Mouse (Mus musculus) heart, adult 2 months (tissue): Measurements from ENCODE around the gene Ccdc9.

ENCODE experiments used
- CTCF ChIP-seq: fragments of 200-600 bp; IDR thresholded peaks from 2 replicates; pipeline ENCODE4 v1.8.1; 2022; ENCODE audit warnings: antibody characterized with exemption, mild to moderate bottlenecking, moderate library complexity
- EP300 ChIP-seq: fragments of 200-500 bp; IDR thresholded peaks from 2 replicates; pipeline ENCODE4 v1.6.1; 2011; ENCODE audit warnings: low read depth, low read length, control low read depth; ENCODE audit not compliant: insufficient read depth
- POLR2A ChIP-seq: fragments of 200-500 bp; IDR thresholded peaks from 2 replicates; pipeline ENCODE4 v1.6.1; 2011; ENCODE audit warnings: mild to moderate bottlenecking, low read depth, low read length, control low read depth; ENCODE audit not compliant: insufficient read depth

DNA sequence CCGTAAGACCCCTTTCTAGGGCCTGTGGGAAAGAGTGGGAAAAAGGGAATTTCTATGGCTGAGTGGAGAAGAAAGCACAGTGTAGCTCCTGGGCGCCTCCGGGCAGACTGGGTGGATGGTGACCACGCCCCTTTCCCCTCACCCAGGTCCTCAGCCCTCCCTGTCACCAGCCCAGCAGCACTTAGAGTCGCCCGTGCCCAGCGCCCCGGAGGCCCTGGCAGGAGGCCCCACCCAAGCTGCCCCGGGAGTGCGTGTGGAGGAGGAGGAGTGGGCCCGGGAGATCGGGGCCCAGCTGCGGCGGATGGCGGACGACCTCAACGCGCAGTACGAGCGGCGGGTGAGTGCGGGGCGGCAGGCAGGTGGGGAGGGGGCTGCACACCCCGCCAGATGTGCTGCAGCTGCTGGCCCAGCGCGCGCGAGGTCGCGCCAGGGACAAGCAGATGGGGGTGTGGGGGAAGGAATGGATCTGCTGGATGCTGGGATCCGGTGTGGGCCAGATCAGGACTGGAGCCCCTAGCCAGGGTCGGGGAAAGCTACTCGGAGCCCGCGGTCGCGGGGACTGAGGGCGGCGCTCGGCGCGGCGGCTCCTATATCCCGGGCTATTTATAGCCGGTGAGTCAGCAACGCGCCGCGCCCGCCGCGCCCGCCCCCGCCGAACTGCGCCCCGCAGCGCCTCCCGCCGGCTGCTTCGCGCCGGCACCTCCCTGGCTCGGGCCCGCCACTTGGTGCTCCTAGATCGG lies 27.1 kb upstream of the Ccdc9 start:
- peak; percentile 99 for TF ChIP-seq POLR2A
- TF ChIP-seq CTCF = peak; percentile 68
- peak; percentile 83 for TF ChIP-seq EP300
